Mouse (Mus musculus) ES-E14 (cell line): ENCODE measurements around the gene Scube3. TPM values are rescaled to one million over a fixed set of nuclear protein-coding genes. Genes with fewer than 3 reads are reported as not detected.

ENCODE experiments used
- DNase-seq: peaks from one replicate; pipeline ENCODE4 v3.0.0-alpha.2; 2013; ENCODE audit warnings: low read depth, low spot score
- H3K27ac ChIP-seq: 2 replicates; pipeline ENCODE4 v1.5.1; 2012; ENCODE audit warnings: low read depth, mild to moderate bottlenecking, low read length, moderate library complexity, mixed read lengths; ENCODE audit not compliant: poor library complexity, insufficient read depth, severe bottlenecking
- H3K36me3 ChIP-seq: 2 replicates; pipeline ENCODE4 v1.6.1; 2012; ENCODE audit warnings: mild to moderate bottlenecking, low read length, moderate library complexity, mixed read lengths; ENCODE audit not compliant: control insufficient read depth, poor library complexity, insufficient read depth, severe bottlenecking
- H3K4me1 ChIP-seq, 2 experiments: fragments of 150-350 bp in 1 of 2; sonication (generic) in 1 of 2; 2 replicates each; pipeline ENCODE4 v1.6.1; 2012; ENCODE audit warnings: low read length in 2 of 2, mild to moderate bottlenecking in 1 of 2, mixed read lengths in 1 of 2; ENCODE audit not compliant: control insufficient read depth in 2 of 2, insufficient read depth in 2 of 2, poor library complexity in 1 of 2
- H3K4me3 ChIP-seq, 2 experiments: fragments of 150-350 bp in 1 of 2; sonication (generic) in 1 of 2; 2 replicates each; pipeline ENCODE4 v1.5.1; 2012; ENCODE audit warnings: low read length in 2 of 2, low read depth in 1 of 2, mild to moderate bottlenecking in 1 of 2, mixed read lengths in 1 of 2; ENCODE audit not compliant: insufficient read depth in 1 of 2, poor library complexity in 1 of 2, severe bottlenecking in 1 of 2
- H3K9ac ChIP-seq: 2 replicates; pipeline ENCODE4 v1.6.1; 2012; ENCODE audit warnings: low read depth, mild to moderate bottlenecking, low read length, mixed read lengths; ENCODE audit not compliant: poor library complexity, insufficient read depth, severe bottlenecking
- H3K9me3 ChIP-seq: fragments of 150-350 bp; sonication (generic); 2 replicates; pipeline ENCODE4 v1.6.1; 2012; ENCODE audit warnings: low read depth, mild to moderate bottlenecking, low read length; ENCODE audit not compliant: control insufficient read depth, insufficient read depth
- CHD2 ChIP-seq: IDR thresholded peaks from 2 replicates; pipeline ENCODE4 v1.6.1; 2014; ENCODE audit warnings: mild to moderate bottlenecking, low read depth, low read length, inconsistent platforms
- HCFC1 ChIP-seq: IDR thresholded peaks from 2 replicates; pipeline ENCODE4 v1.6.1; 2012; ENCODE audit warnings: low read length, inconsistent platforms, borderline replicate concordance; ENCODE audit not compliant: insufficient read depth
- MAFK ChIP-seq: IDR thresholded peaks from 2 replicates; pipeline ENCODE4 v1.6.1; 2014; ENCODE audit warnings: mild to moderate bottlenecking, low read depth, low read length, inconsistent platforms; ENCODE audit not compliant: insufficient read depth
- ZC3H11A ChIP-seq: IDR thresholded peaks from 2 replicates; pipeline ENCODE4 v1.6.1; 2012; ENCODE audit warnings: low read depth, mild to moderate bottlenecking, inconsistent platforms, low read length, borderline replicate concordance
- ZNF384 ChIP-seq: IDR thresholded peaks from 2 replicates; pipeline ENCODE4 v1.6.1; 2012; ENCODE audit warnings: low read depth, low read length, inconsistent platforms
- in situ Hi-C, 2 experiments: fragments of 600-800 bp; cut with MboI; formaldehyde crosslinking; loops; one replicate each; pipeline ENCODE4 v1.15.1; 2025; ENCODE audit warnings: low sequenced_read_pairs in 2 of 2, inconsistent platforms in 1 of 2; ENCODE audit not compliant: unreplicated experiment in 2 of 2
- total RNA-seq: library from RNA; depleted of rRNA; stranded (reverse); fragments of 300-350 nt; gene quantifications from 2 replicates; pipeline ENCODE4 v1.2.3, GENCODE M21; 2012

Gene Scube3
- total RNA-seq, 1 experiment = 24.0 TPM

GRCm38 (mm10) chr17:28208314-28208612 is 66.3 kb downstream of the Scube3 start:
- Histone ChIP-seq H3K9me3 (no peaks in the 10 kb centered on the region), H3K4me3 (peak overlapping the region; percentile 54 to 77), H3K4me1 (peaks cover 9 to 29% of the 10 kb centered on the region in 2 experiments), H3K36me3 (no peaks in the 10 kb centered on the region; the same call in 1 of the 2 replicates), H3K27ac (peak overlapping the region; percentile 54; the same call in 1 of the 2 replicates), H3K9ac (peak overlapping the region; percentile 85)
- no peak for DNase-seq
- in situ Hi-C loops = no loop called here
- TF ChIP-seq CHD2 (no peak), ZC3H11A (no peak), MAFK (no peak), ZNF384 (no peak), HCFC1 (no peak)

GRCm38 (mm10) chr17:28209457-28210110 is 67.6 kb downstream of the Scube3 start:
- Histone ChIP-seq H3K4me1 (peaks cover 9 to 27% of the 10 kb centered on the region in 2 experiments), H3K4me3 (no peak overlapping the region)

GRCm38 (mm10) chr17:28211921-28212341 is 70.0 kb downstream of the Scube3 start:
- peaks cover 7 to 25% of the 10 kb centered on the region in 2 experiments for H3K4me1 ChIP-seq
- H3K4me3 ChIP-seq = no peak overlapping the region
- TF ChIP-seq HCFC1 (no peak), CHD2 (no peak), ZC3H11A (no peak), MAFK (no peak), ZNF384 (no peak)
- in situ Hi-C loops = no loop called here
- H3K36me3 ChIP-seq = no peaks in the 10 kb centered on the region
- no peaks in the 10 kb centered on the region for H3K9me3 ChIP-seq
- H3K27ac ChIP-seq = peak overlapping the region; percentile 48; the same call in 1 of the 2 replicates
- H3K9ac ChIP-seq = peak overlapping the region; percentile 9; the same call in 1 of the 2 replicates
- DNase-seq = no peak

More at GRCm38 (mm10) chr17:28209457-28210110, 67.6 kb downstream of the Scube3 start:
- no peaks in the 10 kb centered on the region; the same call in 1 of the 2 replicates for H3K36me3 ChIP-seq
- no peaks in the 10 kb centered on the region for H3K9me3 ChIP-seq
- DNase-seq = no peak
- in situ Hi-C loops = no loop called here
- H3K9ac ChIP-seq = no peak overlapping the region
- H3K27ac ChIP-seq = no peak overlapping the region
- TF ChIP-seq ZNF384 (no peak), HCFC1 (no peak), ZC3H11A (no peak), CHD2 (no peak), MAFK (no peak)

GRCm38 (mm10) chr17:28212391-28212790 is 70.5 kb downstream of the Scube3 start:
- H3K9ac ChIP-seq = peak overlapping the region; percentile 9; the same call in 1 of the 2 replicates
- TF ChIP-seq ZC3H11A (no peak), HCFC1 (no peak), MAFK (no peak), CHD2 (no peak), ZNF384 (no peak)

More at GRCm38 (mm10) chr17:28212391-28212790, 70.5 kb downstream of the Scube3 start:
- H3K27ac ChIP-seq = peak overlapping the region; percentile 48; the same call in 1 of the 2 replicates
- in situ Hi-C loops = no loop called here
- peaks cover 2 to 25% of the 10 kb centered on the region in 2 experiments for H3K4me1 ChIP-seq
- no peaks in the 10 kb centered on the region for H3K36me3 ChIP-seq
- H3K9me3 ChIP-seq = no peaks in the 10 kb centered on the region
- no peak overlapping the region for H3K4me3 ChIP-seq
- no peak for DNase-seq
